Mouse (Mus musculus) spleen, adult 2 months (tissue): ENCODE measurements around the gene Lpin1.

Experiments used
- CTCF ChIP-seq: fragments of 200-500 bp; IDR thresholded peaks from 2 replicates; pipeline ENCODE4 v1.5.1; 2011; ENCODE audit warnings: mild to moderate bottlenecking, inconsistent platforms; ENCODE audit not compliant: insufficient read depth, insufficient read length, insufficient replicate concordance; ENCODE audit errors: extremely low read depth
- POLR2A ChIP-seq: fragments of 200-500 bp; IDR thresholded peaks from 2 replicates; pipeline ENCODE4 v1.6.1; 2011; ENCODE audit warnings: low read depth, low read length, inconsistent platforms

- no peak for TF ChIP-seq CTCF
- no peak for TF ChIP-seq POLR2A
Observed at GRCm38 (mm10) chr12:16630152-16630865, 19.5 kb upstream of the Lpin1 start.
